Mouse (Mus musculus) midbrain, postnatal 0 days (tissue): Measurements from ENCODE around the gene Ano4. TPM values are rescaled to one million over a fixed set of nuclear protein-coding genes. Genes with fewer than 3 reads are reported as not detected.
"Not testable (repeated sequence)": the region's sequence is repeated elsewhere in the genome, so short reads cannot be mapped to it uniquely, and the experiment has no call there.

Experiments used
- ATAC-seq: fragments of 200-750 bp; cut with Nextera tagmentation; 2 replicates; pipeline ENCODE4 v1.8.0; 2017; ENCODE audit warnings: moderate number of reproducible peaks, mild to moderate bottlenecking, moderate TSS enrichment, moderate library complexity; ENCODE audit not compliant: low FRiP score
- DNase-seq: peaks from one replicate; pipeline ENCODE4 v3.0.0-alpha.2; 2015; ENCODE audit warnings: low spot score
- H3K27ac ChIP-seq: fragments of 300-500 bp; sonication (generic); 2 replicates; pipeline ENCODE4 v1.5.1; 2014; ENCODE audit warnings: low read depth, mild to moderate bottlenecking, low read length, mixed read lengths
- H3K27me3 ChIP-seq: fragments of 300-500 bp; sonication (generic); 2 replicates; pipeline ENCODE4 v1.6.1; 2014; ENCODE audit warnings: low read length, control low read depth, mixed read lengths; ENCODE audit not compliant: insufficient read depth
- H3K36me3 ChIP-seq: fragments of 300-500 bp; sonication (generic); 2 replicates; pipeline ENCODE4 v1.6.1; 2014; ENCODE audit warnings: low read length, control low read depth, mixed read lengths; ENCODE audit not compliant: insufficient read depth
- H3K4me1 ChIP-seq: fragments of 300-500 bp; sonication (generic); 2 replicates; pipeline ENCODE4 v1.6.1; 2014; ENCODE audit warnings: mild to moderate bottlenecking, control low read depth, antibody characterized with exemption, low read length, mixed read lengths; ENCODE audit not compliant: insufficient read depth
- H3K4me2 ChIP-seq: fragments of 300-500 bp; sonication (generic); 2 replicates; pipeline ENCODE4 v1.6.1; 2014; ENCODE audit warnings: low read depth, mild to moderate bottlenecking, low read length, mixed read lengths; ENCODE audit not compliant: poor library complexity, severe bottlenecking
- H3K4me3 ChIP-seq: fragments of 300-500 bp; sonication (generic); 2 replicates; pipeline ENCODE4 v1.5.1; 2014; ENCODE audit warnings: low read depth, mild to moderate bottlenecking, low read length, moderate library complexity
- H3K9ac ChIP-seq: fragments of 300-500 bp; sonication (generic); replicated peaks from 2 replicates; pipeline ENCODE4 v1.6.1; 2014; ENCODE audit warnings: mild to moderate bottlenecking, low read length, moderate library complexity, mixed read lengths; ENCODE audit not compliant: poor library complexity, severe bottlenecking
- H3K9me3 ChIP-seq: fragments of 300-500 bp; sonication (generic); 2 replicates; pipeline ENCODE4 v1.6.1; 2016; ENCODE audit warnings: low read length, control low read depth
- CTCF ChIP-seq: IDR thresholded peaks from 2 replicates; pipeline ENCODE4 v1.5.1; 2016; ENCODE audit warnings: antibody characterized with exemption, mild to moderate bottlenecking
- WGBS: fragments of 180-500 bp; shearing (Covaris S2); extraction: QIAGEN DNeasy Blood & Tissue Kit; methylation state at CpG from one replicate; pipeline ENCODE4 v1.1.7; 2014; 5-methylcytosine and 5-hydroxymethylcytosine counted together
- polyA plus RNA-seq: library from polyadenylated mRNA; unstranded; fragments of >200 nt; fragmentation: Nextera tagmentation; extraction: Ambion mirVana; gene quantifications from 2 replicates; pipeline ENCODE4 v1.2.1, GENCODE M21; 2015
- total RNA-seq: library from RNA; depleted of rRNA; stranded (reverse); fragments of >200 nt; gene quantifications from 2 replicates; pipeline ENCODE4 v1.2.3, GENCODE M21; 2014

Gene Ano4
- total and polyA plus RNA-seq, 2 experiments from 2014 or later = 5.8 to 11.3 TPM

GRCm38 (mm10) chr10:89092350-89093040 is 252.1 kb downstream of the Ano4 start:
- ATAC-seq (no peak), DNase-seq (no peak)
- no peak overlapping the region for H3K27ac ChIP-seq
- TF ChIP-seq CTCF = no peak
- H3K36me3 ChIP-seq = no peaks in the 10 kb centered on the region
- no peaks in the 10 kb centered on the region for H3K9me3 ChIP-seq
- H3K4me1 ChIP-seq = no peaks in the 10 kb centered on the region
- no peak overlapping the region for H3K9ac ChIP-seq
- no peaks in the 10 kb centered on the region for H3K27me3 ChIP-seq
- WGBS = 82% methylated on average over 9 of the region's 9 CpGs
- no peak overlapping the region for H3K4me3 ChIP-seq
- H3K4me2 ChIP-seq = no peak overlapping the region

- Histone ChIP-seq H3K27me3 (no peaks in the 10 kb centered on the region), H3K36me3 (no peaks in the 10 kb centered on the region), H3K27ac (no peak overlapping the region), H3K4me2 (no peak overlapping the region), H3K9ac (no peak overlapping the region), H3K9me3 (no peaks in the 10 kb centered on the region), H3K4me3 (no peak overlapping the region), H3K4me1 (no peaks in the 10 kb centered on the region)
- no peak for TF ChIP-seq CTCF
- DNase-seq (no peak), ATAC-seq (no peak)
- WGBS = 95% methylated on average over 5 of the region's 5 CpGs
These were observed 267.1 kb downstream of the Ano4 start for GRCm38 (mm10) chr10:89077447-89077846.

DNA sequence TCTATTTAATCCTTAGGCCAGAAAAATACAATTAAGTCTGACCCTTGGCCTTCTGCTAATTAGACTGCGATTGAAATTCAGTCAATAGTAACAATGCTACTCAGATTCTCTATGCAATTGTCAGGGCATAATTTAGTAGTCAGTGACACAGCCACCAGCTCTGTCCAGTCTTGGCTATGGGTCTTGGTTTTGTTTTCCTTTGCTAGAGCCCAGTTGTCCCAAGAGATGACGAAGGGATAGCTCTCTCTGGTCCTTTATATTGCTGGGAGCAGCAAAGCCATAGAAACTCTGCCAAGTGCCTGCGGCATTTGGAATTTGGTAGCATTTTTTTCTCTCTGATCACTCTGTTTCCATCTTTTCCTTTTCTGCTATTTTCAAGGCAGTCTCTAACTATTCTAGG is 288.7 kb downstream of the Ano4 start:
- H3K4me1 ChIP-seq = no peaks in the 10 kb centered on the region
- H3K27ac ChIP-seq = no peak overlapping the region
- no peak overlapping the region for H3K9ac ChIP-seq
- 78% methylated on average over 3 of the region's 3 CpGs for WGBS
- no peaks in the 10 kb centered on the region for H3K9me3 ChIP-seq
- no peak for TF ChIP-seq CTCF
- no peaks in the 10 kb centered on the region for H3K27me3 ChIP-seq
- ATAC-seq (no peak), DNase-seq (no peak)
- no peak overlapping the region for H3K4me2 ChIP-seq
- no peaks in the 10 kb centered on the region for H3K36me3 ChIP-seq
- no peak overlapping the region for H3K4me3 ChIP-seq

GRCm38 (mm10) chr10:89044921-89045320 is 299.6 kb downstream of the Ano4 start:
- H3K4me2 ChIP-seq, H3K27me3 ChIP-seq, H3K27ac ChIP-seq, H3K9me3 ChIP-seq, H3K9ac ChIP-seq, H3K4me1 ChIP-seq, ATAC-seq, DNase-seq, H3K4me3 ChIP-seq, H3K36me3 ChIP-seq: not testable (repeated sequence)
- 95% methylated on average over 12 of the region's 12 CpGs for WGBS

GRCm38 (mm10) chr10:89044166-89044565 is 300.4 kb downstream of the Ano4 start:
- H3K4me3 ChIP-seq = no peak overlapping the region
- DNase-seq (no peak), ATAC-seq (no peak)
- TF ChIP-seq CTCF = no peak
- no peak overlapping the region for H3K4me2 ChIP-seq
- no peaks in the 10 kb centered on the region for H3K9me3 ChIP-seq
- 92% methylated on average over 1 of the region's 1 CpGs for WGBS
- H3K27me3 ChIP-seq = no peaks in the 10 kb centered on the region
- H3K27ac ChIP-seq = no peak overlapping the region
- no peaks in the 10 kb centered on the region for H3K36me3 ChIP-seq
- H3K4me1 ChIP-seq = no peaks in the 10 kb centered on the region
- H3K9ac ChIP-seq = no peak overlapping the region

- ATAC-seq = no peak
- no peaks in the 10 kb centered on the region for H3K9me3 ChIP-seq
- H3K27me3 ChIP-seq = no peaks in the 10 kb centered on the region
- H3K27ac ChIP-seq = no peak overlapping the region
- H3K4me3 ChIP-seq = no peak overlapping the region
- no peak overlapping the region for H3K9ac ChIP-seq
- TF ChIP-seq CTCF = no peak
- no peaks in the 10 kb centered on the region for H3K4me1 ChIP-seq
- H3K36me3 ChIP-seq = no peaks in the 10 kb centered on the region
- H3K4me2 ChIP-seq = no peak overlapping the region
- DNase-seq = no peak
- 41% methylated on average over 5 of the region's 5 CpGs for WGBS
These were observed 325.6 kb downstream of the Ano4 start for GRCm38 (mm10) chr10:89018926-89019325.
